ENCODE assay signal across 8 mouse cellular contexts in the genomic region with DNA sequence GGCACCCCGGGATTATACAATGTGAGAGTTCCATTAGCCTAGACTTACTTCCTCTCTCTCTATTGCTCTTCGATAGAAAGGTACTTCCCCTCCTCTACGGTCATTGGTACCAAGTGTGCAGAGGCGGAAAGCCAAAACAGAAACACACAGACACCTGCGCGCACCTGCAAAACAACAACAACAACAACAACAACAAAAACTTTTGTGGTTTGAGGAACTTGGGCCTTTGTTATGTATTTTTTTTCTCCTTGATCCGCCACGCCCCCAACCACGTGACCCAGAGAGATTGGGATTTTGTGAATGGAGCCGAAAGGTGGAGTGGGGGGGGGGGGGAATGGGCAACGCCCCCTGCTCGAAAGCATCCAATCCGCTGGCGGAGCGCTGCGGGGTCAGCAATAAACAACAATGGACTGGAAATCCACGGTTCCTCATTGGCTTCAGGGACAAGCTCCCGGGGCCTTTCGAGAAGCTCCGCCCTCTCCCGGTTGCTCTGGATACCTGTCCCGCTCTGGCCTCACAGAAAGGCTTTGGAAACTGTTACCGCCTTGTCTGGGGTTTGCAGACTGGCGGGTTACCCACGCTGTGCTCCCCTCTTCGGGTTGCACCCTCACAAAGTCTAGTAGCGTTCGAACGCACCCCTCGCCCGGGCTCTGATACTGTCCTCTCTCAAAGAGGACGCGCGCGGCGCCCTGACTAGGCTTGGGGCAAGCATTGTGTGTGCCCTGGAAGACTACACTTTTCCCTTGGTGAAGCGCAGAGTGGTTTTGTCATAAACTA. TPM values are rescaled to one million over a fixed set of nuclear protein-coding genes. Genes with fewer than 3 reads are reported as not detected.
DNase-seq lines count a peak whose midpoint lies in the region; ATAC-seq and TF ChIP-seq lines count a peak whose summit lies in the region.

No protein-coding gene starts in this region.

- no peaks in the 10 kb centered on the region for H3K36me3 ChIP-seq in embryonic facial prominence, embryonic 15.5 days
- H3K36me3 ChIP-seq in heart, embryonic 10.5 days: no peaks in the 10 kb centered on the region
- H3K36me3 ChIP-seq in limb, embryonic 14.5 days (ENCODE audit: control insufficient read depth, insufficient read depth, low read length): no peaks in the 10 kb centered on the region
- H3K36me3 ChIP-seq in midbrain, embryonic 15.5 days (replicated peaks): no peaks in the 10 kb centered on the region
- H3K36me3 ChIP-seq in spleen, adult 2 months (ENCODE audit: control insufficient read depth, insufficient read depth, low read length): no peaks in the 10 kb centered on the region

- no peak for TF ChIP-seq CTCF in bone marrow, adult 2 months (IDR thresholded peaks at IDR 0.05; ENCODE audit: control insufficient read depth, insufficient read depth, low read length)
- no peak for TF ChIP-seq CTCF in spleen, adult 2 months (IDR thresholded peaks at IDR 0.05; ENCODE audit: extremely low read depth, insufficient read depth, insufficient read length, insufficient replicate concordance)

- peak; percentile 82 for DNase-seq in A20 (ENCODE audit: low read depth, low spot score)
- peak; percentile 96 for DNase-seq in heart, embryonic 10.5 days (ENCODE audit: low spot score)
- DNase-seq in kidney, adult 9 months: peak; percentile 95
- DNase-seq in limb, embryonic 14.5 days (ENCODE audit: low spot score): peak; percentile 94
- DNase-seq in spleen, adult 2 months (ENCODE audit: low read depth in 1 of 2, low spot score in 2 of 2): peak; percentile 29 to 35

- peak overlapping the region; percentile 66 for H3K4me3 ChIP-seq in bone marrow, adult 2 months (replicated peaks; ENCODE audit: control insufficient read depth, low read depth, low read length)
- H3K4me3 ChIP-seq in embryonic facial prominence, embryonic 15.5 days (replicated peaks): peak overlapping the region; percentile 66
- peak overlapping the region; percentile 71 for H3K4me3 ChIP-seq in heart, embryonic 10.5 days
- H3K4me3 ChIP-seq in limb, embryonic 14.5 days (replicated peaks; ENCODE audit: low read length): peak overlapping the region; percentile 60
- H3K4me3 ChIP-seq in midbrain, embryonic 15.5 days: peak overlapping the region; percentile 73
- peak overlapping the region; percentile 65 for H3K4me3 ChIP-seq in spleen, adult 2 months (ENCODE audit: extremely low read depth, insufficient read depth, insufficient read length)

- H3K9me3 ChIP-seq in embryonic facial prominence, embryonic 15.5 days (replicated peaks): no peaks in the 10 kb centered on the region
- no peaks in the 10 kb centered on the region for H3K9me3 ChIP-seq in heart, embryonic 10.5 days
- no peaks in the 10 kb centered on the region for H3K9me3 ChIP-seq in limb, embryonic 14.5 days (ENCODE audit: control insufficient read depth, low read length)
- H3K9me3 ChIP-seq in midbrain, embryonic 15.5 days: no peaks in the 10 kb centered on the region

- peak overlapping the region; percentile 52 for H3K27ac ChIP-seq in bone marrow, adult 2 months (ENCODE audit: control insufficient read depth, insufficient read depth, low read depth, low read length, poor library complexity)
- peak overlapping the region; percentile 92 for H3K27ac ChIP-seq in embryonic facial prominence, embryonic 15.5 days (replicated peaks)
- peak overlapping the region; percentile 89 for H3K27ac ChIP-seq in heart, embryonic 10.5 days
- peak overlapping the region; percentile 90 for H3K27ac ChIP-seq in limb, embryonic 14.5 days (replicated peaks; ENCODE audit: low read depth, low read length)
- peak overlapping the region; percentile 75 for H3K27ac ChIP-seq in midbrain, embryonic 15.5 days
- peak overlapping the region; percentile 63 for H3K27ac ChIP-seq in spleen, adult 2 months (ENCODE audit: insufficient read depth, low read length)

- H3K27me3 ChIP-seq in embryonic facial prominence, embryonic 15.5 days: no peaks in the 10 kb centered on the region
- H3K27me3 ChIP-seq in heart, embryonic 10.5 days (ENCODE audit: insufficient read depth, poor library complexity, severe bottlenecking): no peaks in the 10 kb centered on the region
- no peaks in the 10 kb centered on the region for H3K27me3 ChIP-seq in limb, embryonic 14.5 days (ENCODE audit: control insufficient read depth, insufficient read depth, low read length)
- no peaks in the 10 kb centered on the region for H3K27me3 ChIP-seq in midbrain, embryonic 15.5 days (replicated peaks)
- H3K27me3 ChIP-seq in spleen, adult 2 months (ENCODE audit: control insufficient read depth, insufficient read depth, low read length): peaks cover 2% of the 10 kb centered on the region; the same call in 1 of the 2 replicates

- no peak for TF ChIP-seq POLR2A in bone marrow, adult 2 months (IDR thresholded peaks at IDR 0.05; ENCODE audit: borderline replicate concordance, control insufficient read depth, low read depth, low read length)
- TF ChIP-seq POLR2A in limb, embryonic 14.5 days (IDR thresholded peaks at IDR 0.05; ENCODE audit: borderline replicate concordance, extremely low read depth, insufficient read depth, insufficient read length): peak; percentile 61; the same call in 1 of the 2 replicates
- no peak for TF ChIP-seq POLR2A in spleen, adult 2 months (IDR thresholded peaks at IDR 0.05; ENCODE audit: low read depth, low read length)

- WGBS in bone marrow, adult 2 months: under 1% methylated on average over 37 of the region's 37 CpGs
- WGBS in embryonic facial prominence, embryonic 15.5 days: under 1% methylated on average over 36 of the region's 37 CpGs
- WGBS in heart, embryonic 10.5 days: under 1% methylated on average over 36 of the region's 37 CpGs
- under 1% methylated on average over 36 of the region's 37 CpGs for WGBS in limb, embryonic 14.5 days
- under 1% methylated on average over 37 of the region's 37 CpGs for WGBS in midbrain, embryonic 15.5 days
- under 1% methylated on average over 37 of the region's 37 CpGs for WGBS in spleen, adult 2 months

- peak overlapping the region; percentile 97 for H3K4me2 ChIP-seq in embryonic facial prominence, embryonic 15.5 days (replicated peaks)
- peak overlapping the region; percentile 98 for H3K4me2 ChIP-seq in limb, embryonic 14.5 days (replicated peaks; ENCODE audit: low read depth, low read length, severe bottlenecking)
- peak overlapping the region; percentile 100 for H3K4me2 ChIP-seq in midbrain, embryonic 15.5 days

- ATAC-seq in embryonic facial prominence, embryonic 15.5 days (ENCODE audit: insufficient number of reproducible peaks, low FRiP score, low TSS enrichment, low read depth): peak; percentile 95
- ATAC-seq in limb, embryonic 14.5 days (ENCODE audit: low FRiP score, low read depth): peak; percentile 91
- peak; percentile 97 for ATAC-seq in midbrain, embryonic 15.5 days (replicated peaks)

- no peaks in the 10 kb centered on the region for H3K4me1 ChIP-seq in bone marrow, adult 2 months (ENCODE audit: control insufficient read depth, insufficient read depth, low read length)
- H3K4me1 ChIP-seq in embryonic facial prominence, embryonic 15.5 days: 0 out of 2 replicates have a peak, but pooled peaks cover 4% of the 10 kb centered on the region
- no peaks in the 10 kb centered on the region for H3K4me1 ChIP-seq in heart, embryonic 10.5 days
- 0 out of 2 replicates have a peak, but pooled peaks cover 3% of the 10 kb centered on the region for H3K4me1 ChIP-seq in limb, embryonic 14.5 days (ENCODE audit: control insufficient read depth, insufficient read depth, low read length)
- H3K4me1 ChIP-seq in midbrain, embryonic 15.5 days: peaks cover 12% of the 10 kb centered on the region
- no peaks in the 10 kb centered on the region for H3K4me1 ChIP-seq in spleen, adult 2 months (ENCODE audit: control insufficient read depth, insufficient read depth, insufficient read length)

- H3K9ac ChIP-seq in embryonic facial prominence, embryonic 15.5 days: peak overlapping the region; percentile 39
- H3K9ac ChIP-seq in limb, embryonic 14.5 days (ENCODE audit: low read depth, low read length, severe bottlenecking): peak overlapping the region; percentile 66
- H3K9ac ChIP-seq in midbrain, embryonic 15.5 days: peak overlapping the region; percentile 50

RNA-seq across cellular contexts. Expression of a gene that starts 0.7 kb away (rescaled TPM):
- polyA plus RNA-seq in bone marrow, adult 2 months (2011; ENCODE audit: insufficient read depth, insufficient read length, low replicate concordance, missing spikeins): 2.3 and 2.5 TPM in 2 replicates
- 18.2 and 20.7 TPM in 2 replicates for polyA plus RNA-seq in embryonic facial prominence, embryonic 15.5 days (2015; fragmentation: Nextera tagmentation; extraction: Ambion mirVana)
- polyA plus RNA-seq in heart, embryonic 10.5 days (2016; fragmentation: Nextera tagmentation; extraction: Ambion mirVana): 18.5 and 21.1 TPM in 2 replicates
- 10.6 and 13.5 TPM in 2 replicates for polyA plus RNA-seq in limb, embryonic 14.5 days (2012; rRNA removed)
- 22.1 and 25.5 TPM in 2 replicates for polyA plus RNA-seq in limb, embryonic 14.5 days (2014; fragmentation: Nextera tagmentation; extraction: Ambion mirVana)
- polyA plus RNA-seq in midbrain, embryonic 15.5 days (2015; fragmentation: Nextera tagmentation; extraction: Ambion mirVana): 21.2 and 22.6 TPM in 2 replicates
- polyA plus RNA-seq in spleen, adult 2 months (2012; rRNA removed): 1.2 and 1.5 TPM in 2 replicates

Comparison
In these comparisons a context has a peak if more than half of its experiments do, and no peak if none do; other contexts are left out.
1. Peak in every context shown above with its lines: DNase-seq, ATAC-seq, H3K4me3 ChIP-seq and H3K27ac ChIP-seq.
2. DNase-seq: peak in every context shown above with its lines; median percentile 96 in heart, embryonic 10.5 days; 95 in kidney, adult 9 months; 94 in limb, embryonic 14.5 days; 82 in A20; 32 in spleen, adult 2 months.